In genomic region chr10:52932159-52932558, GRCm38 (mm10) we compare ENCODE assay signal across 21 mouse cellular contexts.
"Had no signal": no experiment of that assay in that cellular context is flagged by ENCODE, and none has a peak within 500 bp of the region (broad histone marks: within the 10 kb centered on the region; RNA-seq: fewer than 3 reads in every experiment).

No protein-coding gene starts in this region.

- ATAC-seq: forebrain, embryonic 13.5 days; forebrain, embryonic 14.5 days; forebrain, embryonic 15.5 days; forebrain, embryonic 16.5 days; forebrain, postnatal 0 days had no signal

- DNase-seq: cerebellum, adult 8-10 months; cerebellum, adult 9-10 months; cerebellum, adult 9-11 months; cerebellum, postnatal 10 days; cerebellum, postnatal 14 days; cerebellum, postnatal 25 days; cerebellum, postnatal 36 days; embryo, embryonic 11 days; forebrain, postnatal 0 days; gastrocnemius, adult 2 months; gastrocnemius, postnatal 10 days; gastrocnemius, postnatal 14 days; gastrocnemius, postnatal 25 days; gastrocnemius, postnatal 36 days; heart, adult 11 months; heart, adult 18-20 months; heart, adult 2 months had no signal
